Mouse (Mus musculus) erythroblast, embryonic 14.5 days (primary cell): ENCODE results near the gene Sptlc3.

Experiments used
- GATA1 ChIP-seq: IDR thresholded peaks from 2 replicates; pipeline ENCODE4 v1.6.1; 2012; ENCODE audit warnings: low read length, inconsistent platforms, mixed read lengths
- TAL1 ChIP-seq: IDR thresholded peaks from 3 replicates; pipeline ENCODE4 v1.6.1; 2012; ENCODE audit warnings: low read length, inconsistent platforms, mixed read lengths

DNA sequence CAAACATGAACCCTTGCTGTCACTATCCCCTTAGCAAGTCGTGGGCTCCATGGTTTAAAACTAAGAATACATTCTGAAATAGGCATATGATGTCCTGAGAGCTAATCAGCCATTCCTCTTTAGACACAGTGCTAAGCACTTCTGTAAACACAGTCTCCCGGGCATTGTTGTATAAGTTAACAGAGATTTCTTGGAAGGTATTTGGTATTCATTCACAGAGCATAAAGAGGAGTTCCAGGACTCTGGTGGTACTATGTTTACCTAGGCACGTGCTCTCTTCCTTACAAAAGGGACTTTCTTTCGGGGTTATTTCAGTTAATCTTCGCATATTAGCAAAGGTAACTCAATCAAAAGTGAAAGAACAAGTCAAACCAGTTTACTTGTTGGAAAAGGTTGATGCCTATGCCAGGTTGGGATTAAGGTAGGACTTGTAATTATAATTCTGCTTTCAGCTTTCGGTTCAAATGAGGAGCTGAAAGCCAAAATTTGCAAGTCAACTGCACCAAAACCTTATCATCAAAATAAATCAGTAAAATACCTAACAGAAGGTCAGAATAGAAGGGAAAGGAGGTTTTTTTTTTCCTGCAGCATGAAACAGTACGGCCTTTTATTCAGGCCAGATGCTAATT, 148.2 kb downstream of the Sptlc3 start:
- no peak for TF ChIP-seq TAL1
- no peak for TF ChIP-seq GATA1
